9 mouse cellular contexts compared by ENCODE assay signal in the genomic region with DNA sequence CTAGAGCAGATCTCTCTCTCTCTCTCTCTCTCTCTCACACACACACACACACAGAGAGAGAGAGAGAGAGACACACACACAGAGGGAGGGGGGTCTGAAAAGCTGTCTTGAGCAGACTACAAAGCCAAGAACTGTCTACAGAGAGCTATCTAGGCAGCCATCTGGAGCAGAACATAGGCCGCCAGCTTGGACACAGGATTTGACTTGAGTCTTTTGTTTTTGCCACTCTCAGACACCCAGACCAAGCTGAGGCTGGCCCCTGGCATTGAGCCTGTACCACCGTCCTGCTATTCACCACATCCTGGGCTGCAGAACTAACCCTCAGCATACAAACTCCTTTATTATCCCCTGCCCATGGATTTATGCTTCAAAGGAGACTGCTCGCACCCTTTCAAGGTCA. TPM values are rescaled to one million over a fixed set of nuclear protein-coding genes. Genes with fewer than 3 reads are reported as not detected.
A peak's percentile ranks its signal among the peaks of the same experiment; 100 is the strongest.
DNase-seq lines count a peak whose midpoint lies in the region; ATAC-seq lines count a peak whose summit lies in the region.
"Had no signal": no experiment of that assay in that cellular context is flagged by ENCODE, and none has a peak within 500 bp of the region (broad histone marks: within the 10 kb centered on the region; RNA-seq: fewer than 3 reads in every experiment).

No protein-coding gene starts in this region.

- H3K9ac ChIP-seq in heart, embryonic 16.5 days (ENCODE audit: low read length): 0 out of 2 replicates have a peak overlapping the region, but pooled peaks have one; percentile 7
- no peak overlapping the region for H3K9ac ChIP-seq in midbrain, embryonic 16.5 days (ENCODE audit: low read depth, low read length)

- peaks cover 52% of the 10 kb centered on the region for H3K4me1 ChIP-seq in heart, embryonic 16.5 days (ENCODE audit: control insufficient read depth, insufficient read depth, low read length)
- H3K4me1 ChIP-seq in midbrain, embryonic 16.5 days (ENCODE audit: control insufficient read depth, insufficient read depth, low read length): no peaks in the 10 kb centered on the region; the same call in 1 of the 2 replicates

- no peak overlapping the region for H3K27ac ChIP-seq in heart, embryonic 16.5 days (ENCODE audit: low read length)
- 0 out of 2 replicates have a peak overlapping the region, but pooled peaks have one; percentile 10 for H3K27ac ChIP-seq in midbrain, embryonic 16.5 days (ENCODE audit: low read length)

- H3K4me3 ChIP-seq in heart, embryonic 16.5 days (ENCODE audit: low read length): no peak overlapping the region
- H3K4me3 ChIP-seq in midbrain, embryonic 16.5 days (ENCODE audit: low read depth, low read length): no peak overlapping the region

- 60% methylated on average over 3 of the region's 3 CpGs for WGBS in heart, embryonic 16.5 days
- whole genome bisulfite sequencing in midbrain, embryonic 16.5 days: 27% methylated on average over 3 of the region's 3 CpGs

- H3K36me3 ChIP-seq in heart, embryonic 16.5 days (ENCODE audit: control insufficient read depth, insufficient read depth): peaks cover 9% of the 10 kb centered on the region
- H3K36me3 ChIP-seq in midbrain, embryonic 16.5 days (ENCODE audit: control insufficient read depth, insufficient read depth, low read length): peaks cover 8% of the 10 kb centered on the region

- peak; percentile 37 for DNase-seq in left cerebral cortex, adult 11 months (ENCODE audit: low spot score)
- DNase-seq in left cerebral cortex, adult 8-10 months (ENCODE audit: low spot score in 2 of 2): no peak
- peak; percentile 51 to 59 for DNase-seq in cerebellum, adult 18-20 months
- DNase-seq in c-Kit-positive CD71-positive TER-119-positive erythroid progenitor cells, embryonic 14.5 days (ENCODE audit: low spot score): no peak
- no peak for DNase-seq in gastrocnemius, postnatal 25 days
- DNase-seq in liver: no peak

- no peak overlapping the region for H3K4me2 ChIP-seq in heart, embryonic 16.5 days (ENCODE audit: low read depth, low read length)
- no peak overlapping the region for H3K4me2 ChIP-seq in midbrain, embryonic 16.5 days (ENCODE audit: low read length)

- no peaks in the 10 kb centered on the region for H3K27me3 ChIP-seq in heart, embryonic 16.5 days (ENCODE audit: control insufficient read depth, insufficient read depth, low read length)
- H3K27me3 ChIP-seq in midbrain, embryonic 16.5 days (ENCODE audit: control insufficient read depth, insufficient read depth, low read depth, low read length): no peaks in the 10 kb centered on the region

- no peak for ATAC-seq in heart, embryonic 16.5 days (replicated peaks; ENCODE audit: extremely low read depth, insufficient read depth, low FRiP score)
- peak; percentile 54 for ATAC-seq in midbrain, embryonic 16.5 days
- ATAC-seq: intestine, postnatal 0 days had no signal

- H3K9me3 ChIP-seq in heart, embryonic 16.5 days (replicated peaks; ENCODE audit: control insufficient read depth, low read length): no peaks in the 10 kb centered on the region
- H3K9me3 ChIP-seq in midbrain, embryonic 16.5 days (replicated peaks; ENCODE audit: control insufficient read depth, low read length, poor library complexity, severe bottlenecking): no peaks in the 10 kb centered on the region

RNA-seq across cellular contexts. Expression of a gene that starts 20.1 kb away (rescaled TPM):
- 100 to 1,000 TPM; 107 to 158 (median 125) TPM for total RNA-seq in left cerebral cortex, adult 8-10 months (2022)
- 105 and 107 TPM in 2 replicates for polyA plus RNA-seq in heart, embryonic 16.5 days (2015; fragmentation: Nextera tagmentation; extraction: Ambion mirVana)
- 90.3 and 108 TPM in 2 replicates for polyA plus RNA-seq in midbrain, embryonic 16.5 days (2015; fragmentation: Nextera tagmentation; extraction: Ambion mirVana)
- 10 to 100 TPM; 29.4 to 31.9 TPM for total RNA-seq in gastrocnemius, postnatal 25 days (2021)

RNA-seq across cellular contexts. Expression of a gene that starts 49.4 kb away (rescaled TPM):
- 10 to 100 TPM; 25.4 to 32.6 (median 32.0) TPM for total RNA-seq in left cerebral cortex, adult 8-10 months (2022)
- 24.2 and 26.7 TPM in 2 replicates for polyA plus RNA-seq in heart, embryonic 16.5 days (2015; fragmentation: Nextera tagmentation; extraction: Ambion mirVana)
- polyA plus RNA-seq in midbrain, embryonic 16.5 days (2015; fragmentation: Nextera tagmentation; extraction: Ambion mirVana): 28.0 and 28.6 TPM in 2 replicates
- total RNA-seq in gastrocnemius, postnatal 25 days (2021): 10 to 100 TPM; 21.0 to 22.7 TPM

Comparison
In these comparisons a context has a peak if more than half of its experiments do, and no peak if none do; other contexts are left out.
1. DNase-seq: peak in left cerebral cortex, adult 11 months (single experiment) and cerebellum, adult 18-20 months (2 of 2); none in left cerebral cortex, adult 8-10 months (0 of 2), c-Kit-positive CD71-positive TER-119-positive erythroid progenitor cells, embryonic 14.5 days (single experiment), gastrocnemius, postnatal 25 days (single experiment) and liver (single experiment).